Mouse (Mus musculus) CD4-positive, CD25-positive, alpha-beta regulatory T cell, adult 9 weeks (primary cell): ENCODE data around the gene Gm10912. TPM values are rescaled to one million over a fixed set of nuclear protein-coding genes. Genes with fewer than 3 reads are reported as not detected.

ENCODE experiments used
- polyA plus RNA-seq: library from polyadenylated mRNA; unstranded; fragments of 100-300 nt; shearing (Covaris generic); gene quantifications from one replicate; pipeline ENCODE4 v1.2.1, GENCODE M21; 2017

Gm10912 gene
- polyA plus RNA-seq, result 0.22 TPM

GRCm38 (mm10) chr2:104065526-104065925, at the start of gene Gm10912:
Gene Gm10912, plus strand, starts transcription at chr2:104065826.

GRCm38 (mm10) chr2:104027458-104028138, 38.0 kb upstream of the Gm10912 start, which contains the start of gene Fbxo3:
Gene Fbxo3, plus strand, starts transcription at chr2:104027721.

DNA sequence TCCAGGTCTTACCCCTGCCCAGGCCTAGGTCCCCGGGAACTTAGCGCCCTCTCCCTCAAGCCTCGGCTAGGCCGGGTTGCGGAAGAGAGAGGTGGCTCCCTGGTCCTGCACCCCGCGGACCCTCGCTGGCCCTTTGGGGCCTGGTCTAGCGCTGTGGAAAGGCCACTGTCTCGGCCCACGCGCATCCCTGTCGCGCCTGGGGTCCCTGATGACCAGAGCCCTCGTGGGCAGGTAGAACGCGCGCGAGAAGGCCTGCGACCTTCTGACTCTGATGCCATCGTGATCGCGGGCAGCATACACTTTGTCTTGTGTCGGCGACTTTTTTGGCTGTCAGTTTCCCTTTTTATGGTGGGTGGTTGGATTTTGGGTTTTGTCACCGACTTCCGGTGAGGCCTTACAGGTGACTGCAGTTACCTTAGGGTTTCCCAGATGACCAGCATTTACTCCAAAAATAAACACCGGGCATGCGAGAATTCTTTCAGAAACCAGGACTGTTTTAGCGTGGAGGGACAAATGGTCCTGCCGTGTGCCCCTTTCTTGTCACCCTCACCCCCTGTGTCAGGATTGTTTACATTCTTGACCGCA, 37.4 kb upstream of the Gm10912 start, which contains the start of gene 4931422A03Rik:
Gene 4931422A03Rik (minus strand): TSS at position 223 of the 585 bp plus-strand sequence.

GRCm38 (mm10) chr2:104068450-104068849, 2.8 kb downstream of the Gm10912 start, which contains the start of gene Gm10799:
Gene Gm10799, minus strand, starts transcription at chr2:104068550.

DNA sequence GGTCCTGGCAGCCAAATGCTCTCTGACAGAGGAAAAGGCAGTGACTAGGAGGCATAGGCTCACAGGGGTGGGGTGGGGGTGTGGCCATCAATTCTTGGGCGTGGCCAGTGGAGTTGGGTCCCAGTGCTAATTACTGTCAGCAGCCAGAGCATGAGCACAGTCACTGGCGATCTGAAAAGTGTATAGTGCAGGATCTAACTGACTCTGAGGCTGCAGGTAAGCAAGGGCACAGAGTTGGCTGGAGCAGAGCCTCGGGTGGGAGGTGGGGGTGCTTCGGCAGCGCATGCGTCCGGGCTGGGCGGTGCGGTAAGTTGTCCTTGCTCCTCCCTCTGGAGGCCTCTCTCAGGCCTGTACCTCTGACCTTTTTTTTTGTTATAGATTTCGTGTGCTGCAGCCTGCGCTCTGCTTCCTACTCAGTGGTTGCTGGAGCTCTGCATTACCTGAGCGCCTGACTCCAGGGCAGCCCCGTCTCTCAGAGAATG, 4.1 kb downstream of the Gm10912 start, which contains the start of gene Cd59b:
Gene Cd59b (plus strand): TSS at position 146 of the 482 bp plus-strand sequence.

DNA sequence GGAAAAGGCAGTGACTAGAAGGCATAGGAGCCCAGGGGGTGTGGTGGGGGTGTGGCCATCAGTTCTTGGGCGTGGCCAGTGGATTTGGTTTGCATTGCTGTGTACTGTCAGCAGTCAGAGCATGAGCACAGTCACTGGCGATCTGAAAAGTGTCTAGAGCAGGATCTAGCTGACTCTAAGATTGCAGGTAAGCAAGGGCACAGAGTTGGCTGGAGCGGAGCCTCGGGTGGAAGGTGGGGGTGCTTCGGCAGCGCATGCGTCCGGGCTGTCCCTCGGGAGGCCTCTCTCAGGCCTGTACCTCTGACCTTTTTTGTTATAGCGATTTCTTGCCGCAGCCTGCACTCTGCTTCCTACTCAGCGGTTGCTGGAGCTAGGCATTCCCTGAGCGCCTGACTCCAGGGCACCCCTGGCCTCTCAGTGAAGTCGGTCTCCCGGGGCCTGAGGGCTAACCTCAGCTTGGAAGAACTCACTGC, 30.2 kb downstream of the Gm10912 start, which contains the start of gene Cd59a:
Gene Cd59a (plus strand): TSS at position 61 of the 473 bp plus-strand sequence.

Other genes starting within 250 kb of the Gm10912 start
- not detected for gene Lmo2, start 107.8 kb upstream of the Gm10912 start, polyA plus RNA-seq
- 59.5 TPM for gene Fbxo3, start 38.1 kb upstream of the Gm10912 start, polyA plus RNA-seq
- gene 4931422A03Rik, start 37.5 kb upstream of the Gm10912 start, polyA plus RNA-seq, result 4.4 TPM
- gene Gm10799, start 2.7 kb downstream of the Gm10912 start, polyA plus RNA-seq, result not detected
- gene Cd59b, start 4.0 kb downstream of the Gm10912 start, polyA plus RNA-seq, result not detected
- gene Cd59a, start 30.0 kb downstream of the Gm10912 start, polyA plus RNA-seq, result not detected
- gene A930018P22Rik, start 56.9 kb downstream of the Gm10912 start, polyA plus RNA-seq, result not detected